ENCODE assay signal across 19 mouse cellular contexts in genomic region chr4:22103001-22103587, GRCm38 (mm10).
DNase-seq lines count a peak whose midpoint lies in the region; ATAC-seq lines count a peak whose summit lies in the region.
"Had no signal": no experiment of that assay in that cellular context is flagged by ENCODE, and none has a peak within 500 bp of the region (broad histone marks: within the 10 kb centered on the region; RNA-seq: fewer than 3 reads in every experiment).

No protein-coding gene starts in this region.

- no peaks in the 10 kb centered on the region for H3K9me3 ChIP-seq in neural tube, embryonic 13.5 days
- no peaks in the 10 kb centered on the region for H3K9me3 ChIP-seq in midbrain, embryonic 13.5 days
- H3K9me3 ChIP-seq: embryonic facial prominence, embryonic 13.5 days; heart, embryonic 12.5 days; limb, embryonic 12.5 days had no signal

- no peak overlapping the region for H3K4me2 ChIP-seq in neural tube, embryonic 13.5 days
- no peak overlapping the region for H3K4me2 ChIP-seq in midbrain, embryonic 13.5 days (replicated peaks)
- H3K4me2 ChIP-seq: embryonic facial prominence, embryonic 13.5 days; heart, embryonic 12.5 days; limb, embryonic 12.5 days had no signal

- H3K4me1 ChIP-seq in neural tube, embryonic 13.5 days (replicated peaks), result peaks cover 12% of the 10 kb centered on the region
- H3K4me1 ChIP-seq in midbrain, embryonic 13.5 days (replicated peaks), result peaks cover 23% of the 10 kb centered on the region
- H3K4me1 ChIP-seq: embryonic facial prominence, embryonic 13.5 days; limb, embryonic 12.5 days had no signal

- 51% methylated on average over 8 of the region's 8 CpGs for WGBS in neural tube, embryonic 13.5 days
- WGBS in midbrain, embryonic 13.5 days, result 47% methylated on average over 8 of the region's 8 CpGs

- H3K27ac ChIP-seq in neural tube, embryonic 13.5 days (replicated peaks), result peak overlapping the region; percentile 6; the same call in 1 of the 2 replicates
- H3K27ac ChIP-seq in midbrain, embryonic 13.5 days, result peak overlapping the region; percentile 71
- H3K27ac ChIP-seq: embryonic facial prominence, embryonic 13.5 days; limb, embryonic 12.5 days; liver, embryonic 14.5 days had no signal

- no peaks in the 10 kb centered on the region for H3K36me3 ChIP-seq in neural tube, embryonic 13.5 days
- H3K36me3 ChIP-seq in midbrain, embryonic 13.5 days, result no peaks in the 10 kb centered on the region
- H3K36me3 ChIP-seq: embryonic facial prominence, embryonic 13.5 days; heart, embryonic 12.5 days; limb, embryonic 12.5 days had no signal

- H3K27me3 ChIP-seq in neural tube, embryonic 13.5 days, result no peaks in the 10 kb centered on the region
- H3K27me3 ChIP-seq in midbrain, embryonic 13.5 days, result no peaks in the 10 kb centered on the region
- H3K27me3 ChIP-seq: embryonic facial prominence, embryonic 13.5 days; heart, embryonic 12.5 days; limb, embryonic 12.5 days had no signal

- H3K4me3 ChIP-seq in neural tube, embryonic 13.5 days, result no peak overlapping the region
- no peak overlapping the region for H3K4me3 ChIP-seq in midbrain, embryonic 13.5 days (replicated peaks)
- H3K4me3 ChIP-seq: embryonic facial prominence, embryonic 13.5 days; heart, embryonic 12.5 days; limb, embryonic 12.5 days had no signal

- peak; percentile 79 for ATAC-seq in neural tube, embryonic 13.5 days (ENCODE audit: low read depth)
- peak; percentile 86 for ATAC-seq in midbrain, embryonic 13.5 days

- DNase-seq in cerebellum, postnatal 25 days, result peak; percentile 14
- DNase-seq in cerebellum, postnatal 4 days (ENCODE audit: low spot score in 2 of 2), result no peak
- no peak for DNase-seq in neural tube, embryonic 10.5 days (ENCODE audit: extremely low spot score, low spot score)
- no peak for DNase-seq in frontal cortex, postnatal 10 days (ENCODE audit: low spot score in 2 of 2)
- DNase-seq in urinary bladder, adult 18-20 months (ENCODE audit: low spot score in 2 of 2), result no peak
- no peak for DNase-seq in embryo, embryonic 10.5 days (ENCODE audit: low spot score)
- DNase-seq: adrenal gland, postnatal 25 days; gastrocnemius, postnatal 36 days; kidney, adult 18-20 months; kidney, postnatal 36 days; lung, postnatal 14 days; retina, postnatal 1 day; thymus, adult 2 months had no signal

- H3K9ac ChIP-seq in neural tube, embryonic 13.5 days, result no peak overlapping the region
- no peak overlapping the region for H3K9ac ChIP-seq in midbrain, embryonic 13.5 days (replicated peaks)
- H3K9ac ChIP-seq: embryonic facial prominence, embryonic 13.5 days; heart, embryonic 12.5 days; limb, embryonic 12.5 days; liver, embryonic 14.5 days had no signal

Comparison
In these comparisons a context has a peak if more than half of its experiments do, and no peak if none do; other contexts are left out.
1. DNase-seq: peak in cerebellum, postnatal 25 days (2 of 2); none in cerebellum, postnatal 4 days (0 of 2), neural tube, embryonic 10.5 days (single experiment), frontal cortex, postnatal 10 days (0 of 2), urinary bladder, adult 18-20 months (0 of 2) and embryo, embryonic 10.5 days (single experiment).